Mouse (Mus musculus) testis, postnatal 14 days (tissue): ENCODE measurements around the gene Eif1.
"Not testable (repeated sequence)": the region's sequence is repeated elsewhere in the genome, so short reads cannot be mapped to it uniquely, and the experiment has no call there.

ENCODE experiments used
- DNase-seq: peaks from one replicate; pipeline ENCODE4 v3.0.0; 2021; ENCODE audit warnings: low spot score

Eif1 gene

DNA sequence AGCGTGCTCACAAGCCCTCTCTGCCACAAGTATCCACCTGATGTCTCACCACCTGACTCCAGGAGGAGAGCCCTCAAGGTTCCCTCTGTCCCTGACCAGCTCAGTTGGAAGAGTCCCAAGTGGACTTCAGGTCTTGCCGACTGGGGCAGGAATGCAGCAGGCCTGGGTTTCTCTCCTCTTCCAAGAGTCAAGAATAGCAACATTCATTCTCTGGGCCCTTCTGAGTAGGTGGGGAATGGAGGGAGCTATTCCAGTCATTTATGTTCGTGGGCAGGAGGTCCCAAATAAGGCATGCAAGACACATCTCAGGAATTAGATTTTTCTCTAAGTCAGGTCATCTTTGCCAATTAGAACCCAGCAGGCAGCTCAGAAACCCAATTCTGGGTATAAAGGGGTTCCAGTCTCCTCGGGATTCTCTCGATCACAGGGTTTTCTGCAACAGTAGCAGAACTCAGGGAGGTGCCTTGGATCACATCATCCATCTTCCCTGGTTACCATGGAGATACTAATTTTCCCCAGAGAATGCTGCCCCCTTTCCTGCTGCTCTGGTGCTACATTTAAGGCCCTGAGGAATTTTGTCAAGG lies 7.5 kb upstream of the Eif1 start:
- DNase-seq: no peak

DNA sequence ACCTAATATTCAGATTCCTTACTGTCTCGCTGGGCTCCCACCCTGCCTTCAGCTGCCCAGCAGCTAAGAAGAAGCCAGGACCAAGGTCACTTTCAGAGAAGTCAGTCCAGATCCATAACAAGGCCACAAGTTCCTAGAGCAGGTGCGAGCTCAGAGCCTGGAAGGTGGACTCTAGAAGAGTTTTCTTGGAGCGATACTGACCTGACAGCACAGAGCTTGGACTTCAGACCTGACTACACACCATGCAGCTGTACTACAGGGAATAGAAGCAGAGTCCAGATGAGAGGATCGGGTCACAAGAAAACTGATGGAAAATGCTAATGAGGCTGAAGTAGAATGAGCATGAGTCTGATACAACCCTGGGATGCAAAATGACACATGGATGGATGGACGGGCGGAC lies 6.3 kb upstream of the Eif1 start:
- no peak for DNase-seq

DNA sequence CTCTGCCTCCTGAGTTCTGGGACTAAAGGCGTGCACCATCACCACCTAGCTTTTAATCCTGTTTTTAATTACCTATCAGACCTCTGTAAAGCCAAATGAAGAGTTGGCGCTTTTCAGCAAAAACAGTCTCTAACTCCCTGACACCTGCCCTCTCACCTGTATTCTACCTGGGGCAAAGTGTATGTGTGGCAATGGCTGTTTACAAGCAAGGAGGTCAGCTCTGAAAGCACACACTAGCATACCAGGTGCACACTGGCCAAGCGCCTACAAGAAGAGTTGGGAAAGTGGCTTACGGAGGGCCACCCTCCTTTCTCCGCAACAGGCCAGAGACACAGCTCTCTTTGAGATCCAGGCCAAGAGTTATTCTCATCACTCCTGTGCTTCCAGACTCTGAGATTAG lies 4.2 kb upstream of the Eif1 start:
- DNase-seq: no peak

DNA sequence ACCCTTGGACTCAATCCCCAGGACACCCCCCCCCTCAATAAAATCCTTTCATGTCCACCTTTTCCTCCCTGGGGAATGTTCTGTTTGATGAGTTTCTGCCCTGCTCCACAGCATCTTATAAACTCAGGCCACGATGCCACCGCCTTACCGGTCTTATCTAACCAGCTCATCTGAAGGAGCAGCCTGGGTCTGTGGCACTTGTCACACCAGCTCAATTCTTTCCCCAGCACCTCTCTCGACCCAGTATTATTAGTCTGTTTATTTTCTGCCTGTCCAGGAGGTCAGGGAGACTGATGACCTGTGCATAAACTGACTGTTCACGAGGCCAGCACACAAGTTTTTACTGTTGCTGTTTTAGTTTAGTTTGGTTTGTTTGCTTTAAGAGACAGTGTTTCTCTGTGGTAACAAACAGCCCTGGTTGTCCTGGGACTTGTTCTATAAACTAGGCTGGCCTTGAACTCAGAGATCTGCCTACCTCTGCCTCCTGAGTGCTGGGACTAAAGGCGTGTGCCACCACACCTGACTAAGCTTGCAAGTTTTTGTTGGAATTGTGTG lies 1.8 kb upstream of the Eif1 start:
- DNase-seq: no peak

DNA sequence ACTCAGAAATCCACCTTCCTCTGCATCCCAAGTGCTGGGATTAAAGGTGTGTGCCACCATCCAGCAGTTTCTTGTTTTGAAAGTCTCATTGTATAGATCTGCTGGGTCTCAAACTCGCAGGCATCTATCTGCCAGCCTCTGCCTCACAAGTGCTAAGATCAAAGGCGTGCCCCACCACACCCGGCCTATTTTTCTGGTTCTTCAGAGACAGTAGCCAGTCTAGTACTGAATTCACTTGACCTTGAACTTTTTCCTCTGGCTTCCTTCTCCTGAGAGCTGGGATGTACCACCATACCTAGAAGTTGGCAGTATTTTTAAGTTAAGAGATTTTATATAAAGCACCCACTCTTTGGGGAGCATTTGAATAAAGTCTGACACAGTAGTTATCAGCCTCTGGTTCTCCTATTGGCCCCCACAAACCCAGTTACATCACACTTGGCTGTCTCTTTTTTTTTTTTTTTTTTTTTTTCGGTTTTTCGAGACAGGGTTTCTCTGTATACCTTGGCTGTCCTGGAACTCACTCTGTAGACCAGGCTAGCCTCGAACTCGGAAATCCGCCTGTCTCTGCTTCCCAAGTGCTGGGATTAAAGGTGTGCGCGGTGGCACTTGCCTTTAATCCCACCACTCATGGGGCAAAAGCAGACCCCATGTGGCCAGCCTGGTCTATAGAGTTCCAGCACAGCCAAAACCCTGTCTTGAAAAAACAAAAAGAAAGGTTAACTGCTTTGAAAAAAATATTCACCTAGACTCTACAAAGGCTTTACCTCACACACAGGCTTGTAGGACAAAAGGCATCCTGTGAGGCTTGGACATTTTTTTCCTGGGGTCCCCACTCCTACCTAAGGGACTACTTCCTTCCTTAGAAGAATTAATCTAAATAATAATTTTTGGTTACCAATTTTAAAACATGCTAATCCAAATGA lies 895 bp upstream of the Eif1 start:
- no peak for DNase-seq

DNA sequence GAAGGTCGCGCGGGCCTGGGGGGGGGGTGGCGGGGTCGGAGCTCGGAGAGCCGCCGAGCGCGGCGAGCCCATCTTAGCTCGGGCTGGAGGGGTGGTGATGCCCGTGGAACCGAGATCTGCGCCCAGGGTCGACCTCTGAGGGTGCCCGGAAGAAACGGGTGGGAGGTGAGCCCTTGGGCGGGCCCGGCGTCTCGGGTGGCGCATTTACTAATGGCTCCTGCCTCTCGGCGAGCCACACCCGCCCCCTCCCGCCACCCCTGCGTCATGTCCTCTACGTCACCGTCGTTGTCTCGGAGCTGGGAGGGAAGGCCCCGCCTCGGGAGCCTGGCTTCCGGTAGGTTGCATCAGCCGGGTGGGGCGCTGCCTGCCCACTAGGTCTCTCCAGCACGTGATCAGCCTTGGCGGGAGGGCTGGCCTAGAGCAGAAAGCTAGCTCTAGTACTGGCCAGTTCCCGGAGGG lies 516 bp downstream of the Eif1 start:
- peak; percentile 92 for DNase-seq

DNA sequence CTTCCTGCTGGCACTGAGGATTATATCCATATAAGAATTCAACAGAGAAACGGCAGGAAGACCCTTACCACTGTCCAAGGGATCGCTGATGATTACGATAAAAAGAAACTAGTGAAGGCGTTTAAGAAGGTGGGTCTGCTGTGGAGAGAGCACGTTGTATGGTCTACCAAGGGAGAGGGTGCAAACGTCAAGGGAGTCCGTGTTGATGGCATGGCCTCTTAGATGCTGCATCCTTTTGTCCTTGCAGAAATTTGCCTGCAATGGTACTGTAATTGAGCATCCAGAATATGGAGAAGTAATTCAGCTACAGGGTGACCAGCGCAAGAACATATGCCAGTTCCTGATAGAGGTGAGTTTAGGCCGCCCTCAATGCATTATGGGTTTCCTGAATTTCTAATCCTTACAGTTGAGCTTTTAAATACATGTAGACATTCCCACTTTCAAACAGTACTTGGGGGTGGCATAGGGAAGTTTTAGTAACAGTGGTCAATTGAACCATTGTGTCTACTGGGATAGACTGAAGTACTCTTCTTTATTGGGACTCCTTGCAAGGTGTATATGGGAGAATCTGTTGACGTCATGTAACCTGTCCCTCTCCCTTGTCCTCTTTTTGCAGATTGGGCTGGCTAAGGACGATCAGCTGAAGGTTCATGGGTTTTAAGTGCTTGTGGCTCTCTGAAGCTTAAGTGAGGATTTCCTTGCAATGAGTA lies 1.2 kb downstream of the Eif1 start:
- not testable (repeated sequence) for DNase-seq

DNA sequence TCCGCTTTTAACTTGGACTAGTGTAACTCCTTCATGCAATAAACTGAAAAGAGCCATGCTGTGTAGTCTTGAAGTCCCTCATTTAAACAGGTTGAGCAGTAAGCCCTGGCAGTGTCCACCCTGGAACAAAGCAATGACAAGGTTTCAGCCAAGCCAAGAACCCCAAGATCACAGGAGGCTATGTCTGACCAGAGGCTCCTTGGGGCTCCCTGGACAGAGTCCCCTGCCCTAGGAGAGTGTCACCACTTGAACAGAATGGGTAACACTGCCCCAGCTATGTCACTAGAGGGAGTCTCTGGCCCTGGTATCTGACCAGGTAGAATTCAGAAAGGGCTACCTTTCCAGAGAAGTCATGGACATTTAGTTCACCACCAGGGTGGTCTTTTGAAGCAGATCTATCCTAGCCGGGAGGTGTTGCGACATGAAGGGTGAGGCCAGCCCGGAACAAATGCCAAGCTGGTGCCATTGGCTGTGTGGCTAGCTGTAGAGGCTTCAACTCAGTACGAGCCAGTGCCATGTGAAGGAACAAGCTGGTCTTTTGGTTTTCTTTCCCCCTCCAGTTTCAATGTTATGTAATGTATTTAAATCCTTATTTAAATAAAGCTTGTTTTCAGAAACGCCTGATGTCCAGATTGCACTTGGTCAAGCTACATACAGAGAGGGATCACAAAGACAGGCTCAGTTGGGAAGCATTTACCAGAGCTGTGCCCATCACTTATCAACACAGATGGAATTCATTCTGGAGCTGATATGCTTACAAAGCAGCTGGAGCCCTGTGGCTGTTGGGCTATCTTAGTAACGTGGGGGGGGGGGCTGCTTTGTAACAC lies 2.0 kb downstream of the Eif1 start:
- DNase-seq: not testable (repeated sequence)

DNA sequence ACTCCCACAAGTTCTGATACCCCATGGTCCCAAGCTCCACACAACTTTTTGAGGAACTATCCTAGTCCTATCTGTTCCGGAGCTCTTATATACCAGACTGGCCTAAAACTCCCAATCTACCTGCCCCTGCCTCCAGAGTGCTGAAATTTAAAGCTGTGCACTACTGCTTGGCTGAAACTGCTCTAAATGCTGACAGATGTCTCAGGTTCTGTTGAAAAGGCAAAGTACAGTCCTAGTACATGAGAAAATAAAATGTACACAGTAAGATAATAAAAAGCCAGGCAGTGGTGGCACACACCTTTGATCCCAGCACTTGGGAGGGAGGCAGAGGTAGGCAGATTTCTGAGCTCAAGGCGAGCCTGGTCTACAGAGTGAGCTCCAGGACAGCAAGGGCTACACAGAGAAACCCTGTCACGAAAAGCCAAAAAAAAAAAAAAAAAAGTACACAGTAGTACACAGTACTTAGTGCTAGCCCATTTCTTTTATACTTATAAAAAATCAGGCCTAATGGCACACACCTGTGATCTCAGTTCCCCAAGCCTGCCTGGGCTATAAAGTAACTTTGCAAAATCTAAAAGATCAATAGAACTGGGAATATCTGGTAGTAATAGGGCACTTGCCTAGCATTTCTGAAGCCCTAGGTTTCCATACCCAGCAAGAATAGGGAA lies 3.0 kb downstream of the Eif1 start:
- DNase-seq: no peak

DNA sequence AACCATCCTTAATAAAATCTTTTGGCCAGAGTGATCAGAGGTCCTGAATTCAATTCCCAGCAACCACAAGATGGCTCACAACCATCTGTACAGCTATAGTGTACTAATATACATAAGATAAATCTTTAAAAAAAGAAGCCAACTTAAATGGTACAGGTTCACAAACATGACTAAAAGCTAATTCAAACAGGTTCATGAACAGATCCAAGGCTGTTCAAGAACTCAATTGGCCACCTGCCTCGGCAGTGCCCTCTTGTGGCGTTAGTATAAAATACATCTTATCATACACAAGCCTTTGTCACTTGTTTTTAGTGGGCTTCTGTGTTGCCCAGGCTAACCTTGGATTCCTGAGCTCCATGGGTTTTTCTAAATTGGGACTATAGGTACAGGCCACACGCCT lies 3.9 kb downstream of the Eif1 start:
- peak; percentile 36 for DNase-seq

DNA sequence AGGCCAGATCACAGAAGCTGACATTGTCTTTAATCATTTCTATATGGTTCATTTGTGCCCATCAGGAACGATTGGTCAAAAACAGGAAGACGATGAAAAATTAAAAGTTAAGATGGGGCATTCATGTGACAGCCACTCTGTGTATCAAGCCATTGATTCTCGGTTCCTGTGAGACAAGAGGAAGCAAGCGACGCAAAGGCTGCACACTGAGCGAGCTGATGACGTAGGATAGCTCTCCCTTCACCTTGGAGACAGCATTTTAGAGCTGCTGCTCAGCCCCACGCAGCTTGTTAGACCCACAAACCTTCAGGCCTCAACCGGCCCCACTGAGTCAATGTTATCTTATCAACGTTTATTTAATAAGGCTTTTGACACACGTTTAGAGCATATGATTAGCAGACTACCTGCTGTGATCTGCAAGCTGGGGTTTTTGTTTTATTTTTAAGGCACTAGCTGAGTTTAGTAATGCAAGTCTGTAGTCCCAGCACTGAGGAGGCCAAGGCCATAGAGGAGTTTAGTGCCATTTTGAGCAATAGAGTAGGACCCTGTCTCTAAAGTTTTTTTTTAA lies 5.5 kb downstream of the Eif1 start:
- DNase-seq: peak; percentile 3

DNA sequence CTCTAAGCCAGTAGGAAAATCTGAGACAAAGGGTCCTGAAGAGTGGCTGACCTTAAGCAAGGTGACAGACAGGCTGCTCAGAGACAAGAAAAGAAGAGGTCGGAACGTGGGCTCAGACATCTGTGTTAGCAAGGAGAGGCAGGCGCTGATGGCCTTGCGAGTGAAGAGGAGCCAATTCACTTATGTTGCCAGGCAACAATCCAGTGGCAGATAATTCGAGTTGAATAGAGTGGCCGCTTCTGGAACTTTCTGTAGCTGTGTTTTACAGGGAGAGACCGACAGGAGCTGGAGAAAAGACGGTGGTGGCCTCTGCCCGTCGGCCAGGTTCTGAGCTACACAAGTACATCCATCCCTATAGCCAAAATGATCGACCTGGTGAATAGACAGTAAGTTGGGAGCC lies 7.6 kb downstream of the Eif1 start:
- DNase-seq: no peak

DNA sequence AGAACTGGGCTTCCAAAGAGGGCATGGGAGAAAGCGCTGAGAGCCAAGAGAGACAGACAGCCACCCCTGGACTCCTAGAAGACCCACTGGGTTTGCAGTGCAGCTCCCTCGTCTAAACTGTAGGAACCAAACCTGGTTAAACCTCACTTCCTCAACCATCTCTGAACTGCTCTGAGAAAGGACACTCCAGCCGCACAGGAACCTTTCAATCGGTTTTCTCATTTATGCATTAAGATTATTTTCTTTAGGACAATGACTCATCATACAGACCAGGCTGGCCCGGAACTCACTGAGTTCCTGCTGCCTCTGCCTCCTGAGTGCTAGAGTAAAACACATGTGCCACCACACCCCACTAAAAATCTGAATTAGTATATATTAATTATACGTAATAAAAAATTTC lies 8.1 kb downstream of the Eif1 start:
- no peak for DNase-seq

DNA sequence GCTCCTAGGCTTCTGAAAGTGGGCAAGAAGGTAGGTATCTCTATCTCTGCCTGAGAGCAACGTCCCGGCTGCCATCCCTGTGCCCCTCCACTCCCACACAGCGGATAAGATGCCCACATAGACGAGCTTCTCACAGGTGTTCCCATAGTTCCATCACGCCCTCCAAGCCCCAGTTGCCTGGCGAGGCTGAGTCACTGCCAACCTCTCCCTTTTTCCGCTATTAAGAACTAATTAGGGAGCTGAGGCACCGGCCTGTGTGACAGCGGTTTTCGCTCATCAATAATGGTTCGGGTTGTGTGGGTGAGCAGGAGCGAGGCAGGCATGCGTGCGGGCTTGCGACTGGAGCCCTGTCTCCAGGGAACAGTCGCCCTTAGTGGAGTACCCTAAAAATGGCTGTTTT lies 10.6 kb downstream of the Eif1 start:
- no peak for DNase-seq

DNA sequence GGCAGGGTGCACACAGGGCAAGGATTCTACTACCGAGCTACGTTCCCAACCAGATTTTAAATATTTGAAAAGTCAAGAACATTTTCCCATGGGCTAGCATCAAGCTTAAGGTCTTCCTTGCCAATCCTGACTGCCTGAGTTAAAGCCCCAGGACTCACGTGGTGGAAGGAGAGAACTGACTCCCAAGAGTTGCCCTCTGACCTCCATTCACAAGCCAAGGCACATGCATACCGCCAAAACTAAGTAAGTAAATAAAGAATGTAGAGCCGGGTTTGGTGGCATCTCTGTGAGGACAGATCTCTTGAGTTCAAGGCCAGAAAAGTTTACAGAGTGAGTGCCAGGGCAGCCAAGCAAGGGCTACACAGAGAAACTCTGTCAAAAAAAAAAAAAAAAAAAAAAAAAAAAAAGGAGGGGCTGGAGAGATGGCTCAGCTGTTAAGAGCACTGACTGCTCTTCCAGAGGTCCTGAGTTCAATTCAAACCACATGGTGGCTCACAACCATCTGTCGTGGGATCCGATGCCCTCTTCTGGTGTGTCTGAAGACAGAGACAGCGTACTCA lies 11.2 kb downstream of the Eif1 start:
- not testable (repeated sequence) for DNase-seq

DNA sequence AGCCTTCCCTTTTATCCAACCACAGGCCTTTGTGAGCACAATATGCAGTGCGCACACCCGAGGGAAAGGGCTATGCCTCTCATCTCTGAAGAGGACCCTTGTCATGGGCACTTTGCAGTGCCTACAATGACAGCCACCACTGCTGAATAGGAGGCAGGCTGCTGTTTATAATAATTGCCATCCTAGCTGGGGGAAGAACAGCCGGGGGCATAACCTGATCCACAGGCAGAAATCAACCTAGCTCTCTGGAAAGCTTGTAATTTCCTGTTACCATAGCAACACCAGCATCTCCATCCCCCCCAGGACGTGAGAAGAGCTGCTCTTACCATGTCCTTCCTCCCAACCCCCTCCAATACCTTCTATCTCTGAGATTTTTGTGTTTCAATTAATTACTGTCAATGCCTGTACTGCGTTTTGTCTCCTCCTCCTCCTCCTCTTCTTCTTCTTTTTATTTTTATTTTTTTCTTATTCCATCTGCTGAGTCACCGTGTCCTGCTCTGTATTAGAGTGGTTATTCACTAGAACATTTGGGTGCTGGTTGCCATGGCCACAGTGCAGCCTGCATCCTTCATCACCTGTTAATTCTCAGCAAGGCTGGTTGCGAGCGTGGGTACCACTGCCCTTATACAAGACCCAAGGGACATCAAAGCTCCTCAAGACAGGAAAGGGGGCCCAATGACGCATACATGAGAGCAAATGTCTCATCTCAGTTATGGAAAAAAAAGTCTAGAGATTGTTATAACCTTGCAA lies 13.3 kb downstream of the Eif1 start:
- DNase-seq: no peak

DNA sequence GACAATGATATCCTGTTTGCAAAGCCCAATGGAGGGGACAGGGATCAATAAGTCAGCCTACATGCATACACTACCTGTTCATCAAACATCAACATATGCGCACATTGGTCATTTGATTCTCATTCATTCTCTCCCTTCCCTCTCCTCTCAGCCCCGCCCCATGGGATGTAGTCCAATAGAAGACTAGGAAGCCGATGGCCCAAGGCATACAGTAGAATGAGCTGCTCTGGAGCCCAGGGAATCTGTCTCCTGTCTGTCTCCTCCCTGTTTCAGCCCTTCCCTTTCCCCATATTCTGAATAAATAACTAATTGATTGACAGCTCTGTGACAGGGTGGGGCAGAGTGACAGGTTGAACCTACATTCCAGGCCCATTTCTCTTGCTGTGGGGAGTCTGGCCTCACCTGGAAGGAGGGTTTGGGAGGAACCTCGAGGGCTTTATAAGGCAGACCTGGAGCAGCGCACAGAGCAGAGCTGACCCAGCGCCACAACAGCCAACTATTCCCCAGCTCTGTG lies 14.3 kb downstream of the Eif1 start, which contains the start of gene Gast:
TSS of gene Gast (plus strand) at position 464 of the 514 bp plus-strand sequence.
- no peak for DNase-seq

DNA sequence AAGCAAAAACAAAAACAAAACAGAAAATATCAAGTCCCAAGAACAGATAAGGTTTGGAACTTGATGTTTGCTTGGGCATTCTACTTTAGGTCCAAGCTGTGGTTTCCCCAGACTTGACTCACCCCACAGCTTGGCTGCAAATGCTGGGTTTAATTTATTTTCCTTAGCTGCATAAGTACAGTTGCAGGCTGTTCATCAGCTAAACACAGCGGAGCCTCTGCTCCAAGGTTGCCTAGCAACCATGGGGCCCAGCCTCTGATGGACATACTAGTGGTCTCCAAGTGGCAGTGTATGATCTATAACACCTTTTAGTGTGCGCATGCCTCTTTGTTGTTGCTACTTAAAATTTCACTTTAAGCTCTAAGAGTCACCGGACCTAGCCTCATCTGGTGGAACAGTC lies 16.0 kb downstream of the Eif1 start:
- DNase-seq: no peak

DNA sequence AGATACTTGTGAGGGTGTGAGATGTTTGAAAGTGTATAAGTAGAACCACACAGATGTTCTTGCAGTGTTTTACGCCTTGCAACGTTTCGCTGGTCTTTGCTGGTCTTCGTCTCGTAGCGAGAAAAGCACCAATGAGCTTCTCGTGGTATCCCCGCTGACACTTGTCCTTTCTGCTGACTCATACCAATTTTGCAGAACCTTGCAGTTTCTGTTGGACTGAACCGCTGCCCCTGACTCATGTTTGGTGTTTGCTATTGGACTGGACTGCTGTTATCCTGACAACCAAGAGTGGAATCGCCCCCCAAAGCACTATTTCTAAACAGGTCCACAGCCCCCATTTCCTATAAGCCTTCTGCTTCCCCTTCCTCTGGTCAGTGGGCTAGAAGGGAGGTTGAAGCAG lies 24.6 kb downstream of the Eif1 start:
- DNase-seq: no peak
